Mouse (Mus musculus) gastrocnemius, adult 2 months (tissue): Measurements from ENCODE around the gene A4galt. TPM values are rescaled to one million over a fixed set of nuclear protein-coding genes. Genes with fewer than 3 reads are reported as not detected.

Experiments
- DNase-seq: peaks from one replicate; pipeline ENCODE4 v3.0.0; 2022
- H3K27ac ChIP-seq: fragments of 200-600 bp; 2 replicates; pipeline ENCODE4 v1.8.1; 2022; ENCODE audit warnings: mild to moderate bottlenecking
- H3K4me3 ChIP-seq: fragments of 200-600 bp; 2 replicates; pipeline ENCODE4 v1.8.1; 2022; ENCODE audit warnings: mild to moderate bottlenecking, moderate library complexity
- CTCF ChIP-seq: fragments of 200-600 bp; IDR thresholded peaks from 2 replicates; pipeline ENCODE4 v1.8.1; 2022; ENCODE audit warnings: antibody characterized with exemption, mild to moderate bottlenecking, moderate library complexity
- intact Hi-C: fragments of 180-260 bp; cut with DNase I; formaldehyde crosslinking; loops from one replicate; pipeline ENCODE4 v1.15.1; 2025
- total RNA-seq, 2 experiments: library from RNA; stranded (reverse); gene quantifications; 2 replicates each; pipeline ENCODE4 v1.2.3; 2021

A4galt gene
- total RNA-seq, 2 experiments from 2014 or later: 2.8 to 4.0 TPM

DNA sequence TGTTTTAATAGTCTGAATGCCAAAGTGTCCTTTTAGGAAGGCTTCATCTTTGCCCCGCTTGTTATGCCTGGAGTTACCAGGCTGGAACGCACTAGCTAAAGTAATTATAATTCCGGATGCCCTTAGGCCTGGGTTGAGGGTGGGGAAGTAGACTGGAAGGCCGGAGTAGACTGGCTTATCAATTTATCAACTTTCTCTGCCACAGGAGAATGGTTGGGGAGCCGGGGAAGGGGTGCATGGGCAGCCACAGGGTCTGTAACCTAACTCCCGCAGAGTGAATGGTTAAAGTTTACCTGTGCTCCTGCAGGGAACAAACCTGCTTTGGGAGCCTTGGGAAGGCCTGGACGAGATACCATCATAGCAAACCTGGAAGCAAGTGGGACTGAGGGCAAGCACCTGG is 4.4 kb upstream of the A4galt start:
- DNase-seq: no peak
- TF ChIP-seq CTCF: no peak
- no peak overlapping the region for H3K4me3 ChIP-seq
- intact Hi-C loops: no loop called here
- H3K27ac ChIP-seq: no peak overlapping the region

DNA sequence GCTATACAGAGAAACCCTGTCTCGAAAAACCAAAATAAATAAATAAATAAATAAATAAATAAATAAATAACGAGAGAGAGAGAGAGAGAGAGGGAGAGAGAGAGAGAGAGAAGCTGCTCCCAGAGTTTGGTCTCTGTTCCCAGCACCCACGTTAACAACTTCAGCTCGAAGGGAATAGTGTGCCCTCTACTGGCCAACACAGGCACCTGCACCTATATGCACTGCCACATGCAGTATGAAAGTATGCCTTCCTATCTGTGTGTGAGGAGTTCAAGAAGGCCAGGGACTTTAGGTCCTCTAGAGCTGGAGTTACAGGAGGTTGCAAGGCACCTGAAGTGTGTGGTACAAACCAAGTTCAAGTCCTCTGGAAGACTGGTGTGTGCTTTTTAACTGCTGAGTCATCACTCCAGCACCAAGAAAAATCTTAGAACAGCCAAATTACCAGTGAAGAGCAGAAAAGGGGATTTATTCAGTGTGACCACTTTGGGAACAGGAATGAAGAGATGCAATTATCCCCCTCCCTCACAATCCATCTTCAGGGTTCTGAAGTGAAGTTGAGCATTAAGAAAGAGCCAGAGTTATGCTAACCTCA is 3.7 kb upstream of the A4galt start:
- H3K4me3 ChIP-seq: no peak overlapping the region
- no peak overlapping the region for H3K27ac ChIP-seq
- intact Hi-C loops: no loop called here
- peak; percentile 32 for TF ChIP-seq CTCF
- DNase-seq: no peak

DNA sequence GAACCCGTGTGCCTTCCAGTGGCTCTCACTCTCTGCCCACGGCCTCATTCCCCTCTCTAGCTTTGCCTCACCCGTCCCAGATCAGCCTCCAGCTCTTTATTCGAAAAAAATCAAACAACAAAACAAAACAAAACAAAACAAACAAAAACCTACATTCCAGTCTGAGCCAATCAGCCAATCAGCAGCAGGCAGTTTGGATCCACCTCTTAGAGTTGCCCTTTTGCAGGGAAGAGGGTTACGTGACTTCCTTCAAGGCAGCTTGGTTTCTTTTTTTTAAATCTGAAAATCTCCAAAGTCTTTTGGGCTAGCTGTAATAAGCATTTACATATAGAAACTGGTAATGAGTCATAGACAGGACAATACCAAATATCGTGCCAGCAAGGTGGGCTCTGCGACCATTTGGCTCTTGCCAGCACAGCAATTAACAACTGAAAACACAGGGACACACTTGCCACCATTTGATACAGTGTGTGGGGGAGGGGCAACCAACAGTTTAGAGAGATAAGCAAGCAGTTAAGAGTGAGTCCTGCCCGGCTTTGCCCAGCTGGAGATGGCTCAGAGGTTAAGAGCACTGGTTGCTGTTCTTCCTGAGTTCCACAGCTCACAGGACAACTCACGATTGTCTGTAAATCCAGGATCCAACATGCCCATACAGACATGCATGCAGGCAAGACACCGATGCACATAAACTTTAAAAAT is 2.9 kb upstream of the A4galt start:
- intact Hi-C loops: loop anchor here (5.0 kb wide), 2 partner anchors 42 to 48 kb away; no protein-coding TSS in a partner anchor

DNA sequence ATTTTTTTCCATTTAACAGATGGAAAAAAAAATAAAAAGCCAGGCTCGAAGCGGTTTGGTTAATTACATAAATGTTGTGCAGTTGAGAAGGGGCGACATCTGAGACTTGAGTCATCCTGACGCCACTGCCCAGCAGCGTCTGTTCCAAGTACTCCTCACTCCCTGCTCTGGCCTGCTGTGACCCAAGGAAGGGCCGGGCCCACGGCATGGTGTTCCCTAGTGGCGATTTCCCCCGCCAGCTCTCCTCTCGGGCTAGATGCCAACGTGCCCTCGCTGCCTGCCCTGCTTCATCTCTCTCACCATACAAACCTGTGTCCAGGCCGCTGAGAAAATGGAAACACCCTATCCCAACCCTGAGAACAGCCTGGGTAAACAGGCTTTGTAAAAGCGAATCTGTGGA is 486 bp upstream of the A4galt start:
- Histone ChIP-seq H3K4me3 (peak overlapping the region; percentile 89), H3K27ac (peak overlapping the region; percentile 88)
- intact Hi-C loops: loop anchor here (5.0 kb wide), 2 partner anchors 40 to 50 kb away; no protein-coding TSS in a partner anchor
- peak; percentile 77 for DNase-seq
- TF ChIP-seq CTCF: no peak

More for the DNA sequence above, 2.9 kb upstream of the A4galt start:
- H3K27ac ChIP-seq: no peak overlapping the region
- DNase-seq: no peak
- TF ChIP-seq CTCF: no peak
- H3K4me3 ChIP-seq: no peak overlapping the region

DNA sequence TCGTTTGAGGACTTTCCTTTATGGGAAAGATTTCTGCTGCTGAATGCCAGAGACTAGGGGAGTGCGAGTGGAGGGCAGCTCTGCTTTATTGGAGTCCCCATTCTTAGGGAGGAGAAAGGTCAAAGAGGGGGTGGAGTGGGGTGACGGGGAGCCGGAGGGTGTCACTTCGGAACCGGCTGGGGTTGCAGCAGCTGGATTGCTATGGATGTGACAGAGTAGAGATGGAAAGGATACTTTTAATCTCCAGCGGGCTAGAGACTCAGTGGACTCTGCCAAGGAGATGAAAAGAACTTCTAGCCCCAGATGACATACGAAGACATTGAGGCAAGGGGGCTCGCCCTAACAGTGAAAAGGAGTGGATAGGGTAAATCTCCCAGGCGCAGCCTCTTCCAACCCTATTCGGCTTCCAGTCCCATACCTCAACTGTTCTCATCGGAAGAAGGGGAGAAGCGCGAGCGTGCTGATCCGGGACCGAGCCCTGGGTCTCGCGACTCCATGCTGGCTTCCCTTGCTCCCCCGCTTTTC is 861 bp downstream of the A4galt start:
- TF ChIP-seq CTCF: no peak
- DNase-seq: no peak
- peak overlapping the region; percentile 89 for H3K4me3 ChIP-seq
- intact Hi-C loops: loop anchor here (5.0 kb wide), 2 partner anchors 38 to 52 kb away; no protein-coding TSS in a partner anchor
- peak overlapping the region; percentile 88 for H3K27ac ChIP-seq

DNA sequence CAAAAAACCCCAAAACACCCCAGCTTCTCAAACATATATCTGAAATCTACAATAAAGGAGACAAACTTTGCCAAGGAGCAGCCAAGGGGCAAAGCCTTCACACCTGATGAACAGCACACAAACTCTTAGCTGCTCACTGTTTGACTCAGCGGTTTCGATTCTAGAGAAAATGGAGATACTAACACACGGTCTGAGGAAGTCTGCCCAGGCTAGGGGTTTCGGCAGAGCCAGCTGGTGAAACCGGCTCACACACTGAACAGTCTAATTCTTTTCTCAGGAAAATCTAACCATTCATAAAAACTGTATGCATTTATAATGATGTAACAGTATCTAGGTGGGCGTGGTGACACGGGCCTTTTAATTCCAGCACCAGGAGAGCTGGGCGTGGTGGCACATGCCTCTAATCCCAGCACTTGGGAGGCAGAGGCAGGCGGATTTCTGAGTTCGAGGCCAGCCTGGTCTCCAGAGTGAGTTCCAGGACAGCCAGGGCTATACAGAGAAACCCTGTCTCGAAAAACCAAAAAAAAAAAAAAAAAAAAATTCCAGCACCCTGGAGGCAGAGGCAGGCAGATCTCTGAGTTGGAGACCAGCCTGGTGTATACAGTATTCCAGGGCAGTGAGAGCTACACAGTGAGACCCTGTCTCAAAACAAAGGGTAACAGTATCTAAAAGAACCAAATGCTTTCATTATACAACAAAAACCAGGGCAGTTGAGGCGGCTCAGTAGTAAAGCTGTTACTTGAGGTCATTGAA is 1.9 kb downstream of the A4galt start:
- no peak for DNase-seq
- no peak for TF ChIP-seq CTCF
- Histone ChIP-seq H3K27ac (peak overlapping the region; percentile 88; the same call in 1 of the 2 replicates), H3K4me3 (peak overlapping the region; percentile 89)
- intact Hi-C loops: loop anchor here (5.0 kb wide), 2 partner anchors 37 to 53 kb away; no protein-coding TSS in a partner anchor

DNA sequence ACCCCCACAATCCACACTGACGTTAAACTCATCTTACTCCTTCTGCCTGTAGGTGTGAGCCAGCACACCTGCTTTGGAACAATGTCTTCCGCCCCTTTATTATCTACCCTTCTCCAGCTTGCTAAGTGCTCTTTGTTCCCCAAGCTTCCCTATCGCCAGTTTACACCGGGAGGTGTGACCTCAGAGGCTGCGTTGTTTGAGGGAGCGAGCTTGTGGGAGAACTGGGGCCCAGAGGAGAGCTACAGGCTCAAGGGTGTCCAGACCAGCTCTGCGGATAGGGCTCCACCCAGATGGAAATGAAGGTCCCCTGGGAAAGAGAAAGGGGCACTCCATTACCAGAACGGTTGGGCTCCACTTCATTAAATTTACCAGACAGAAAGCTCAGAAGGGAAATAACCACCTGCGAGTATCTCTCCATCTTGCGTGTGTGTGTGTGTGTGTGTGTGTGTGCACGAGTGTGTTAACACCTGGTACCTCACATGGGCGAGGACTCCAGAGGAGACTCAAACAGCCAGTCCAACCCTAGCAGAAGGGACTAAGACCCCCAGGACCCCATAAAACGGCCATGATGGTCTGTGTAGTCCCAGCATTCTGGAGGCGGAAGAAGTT is 3.2 kb downstream of the A4galt start:
- intact Hi-C loops: no loop called here
- TF ChIP-seq CTCF: no peak
- no peak overlapping the region for H3K4me3 ChIP-seq
- H3K27ac ChIP-seq: no peak overlapping the region
- DNase-seq: no peak

DNA sequence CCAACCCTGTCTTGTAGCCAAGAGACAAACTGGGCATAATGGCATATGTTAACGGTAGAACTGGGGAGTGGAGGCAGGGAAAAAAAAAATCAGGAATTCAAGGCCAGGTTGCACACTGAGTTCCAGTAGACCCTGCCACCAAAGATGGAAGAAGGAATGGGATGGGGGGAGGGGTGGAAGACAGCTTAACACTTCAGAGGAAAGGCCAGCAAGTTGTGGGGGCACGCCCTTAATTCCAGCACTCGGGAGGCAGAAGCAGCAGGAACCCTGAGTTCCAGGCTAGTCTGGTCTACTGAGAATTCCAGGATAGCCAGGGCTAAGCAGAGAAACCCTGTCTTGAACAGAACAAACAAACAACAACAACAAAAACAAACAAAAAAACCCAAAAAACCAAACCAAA is 7.2 kb downstream of the A4galt start:
- intact Hi-C loops: no loop called here
- TF ChIP-seq CTCF: no peak
- H3K4me3 ChIP-seq: no peak overlapping the region
- no peak overlapping the region for H3K27ac ChIP-seq
- DNase-seq: no peak

DNA sequence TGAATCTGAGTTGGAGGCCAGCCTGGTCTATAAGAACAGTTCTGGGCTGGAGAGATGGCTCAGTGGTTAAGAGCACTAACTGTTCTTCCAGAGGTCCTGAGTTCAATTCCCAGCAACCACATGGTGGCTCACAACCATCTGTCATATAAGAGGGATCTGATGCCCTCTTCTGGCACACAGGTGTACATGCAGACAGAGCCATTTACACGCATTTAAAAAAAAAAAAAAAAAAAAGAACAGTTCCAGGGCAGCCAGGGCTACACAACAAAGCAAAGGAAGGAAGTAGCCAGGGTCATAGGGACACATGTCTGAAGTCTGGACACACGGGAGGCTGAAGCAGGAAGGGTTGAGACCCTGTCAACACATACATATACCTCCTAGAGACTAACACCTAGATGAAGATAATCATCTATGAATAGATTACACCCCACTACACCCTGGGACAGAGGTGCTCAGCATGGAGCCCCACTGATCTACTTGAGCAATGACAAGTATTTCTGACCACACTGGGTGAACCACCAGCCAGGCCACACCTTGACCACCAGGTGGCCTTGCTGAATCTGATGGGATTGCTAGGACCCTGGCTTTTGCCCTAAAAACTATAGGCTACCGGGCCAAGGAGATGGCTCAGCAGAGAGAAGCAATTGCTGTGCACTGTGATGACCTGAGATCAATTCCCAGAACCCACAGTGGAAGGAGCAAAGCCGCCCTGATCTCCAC is 9.5 kb downstream of the A4galt start:
- H3K27ac ChIP-seq: no peak overlapping the region
- TF ChIP-seq CTCF: no peak
- intact Hi-C loops: no loop called here
- no peak for DNase-seq
- H3K4me3 ChIP-seq: no peak overlapping the region

DNA sequence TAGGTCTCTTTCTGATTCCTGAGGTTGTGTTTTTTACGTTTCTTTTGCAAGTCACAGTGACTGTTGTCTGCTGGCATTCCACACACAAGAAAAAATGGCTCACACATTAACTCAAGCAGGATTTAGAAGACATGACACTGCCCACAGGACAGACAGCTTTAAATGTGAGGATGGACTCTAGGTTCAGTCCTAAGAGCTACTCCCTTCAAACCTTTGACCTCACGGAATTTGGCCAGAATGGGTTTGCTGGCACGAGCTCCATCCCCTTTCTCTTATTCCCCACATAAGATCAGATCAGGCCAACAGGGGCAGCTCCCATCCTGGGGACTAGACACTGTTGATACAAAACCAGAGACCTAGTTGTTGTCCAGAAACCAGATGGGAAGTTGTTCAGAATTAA is 10.1 kb downstream of the A4galt start:
- intact Hi-C loops: no loop called here
- Histone ChIP-seq H3K27ac (no peak overlapping the region; the same call in 1 of the 2 replicates), H3K4me3 (no peak overlapping the region)
- no peak for TF ChIP-seq CTCF
- DNase-seq: no peak

DNA sequence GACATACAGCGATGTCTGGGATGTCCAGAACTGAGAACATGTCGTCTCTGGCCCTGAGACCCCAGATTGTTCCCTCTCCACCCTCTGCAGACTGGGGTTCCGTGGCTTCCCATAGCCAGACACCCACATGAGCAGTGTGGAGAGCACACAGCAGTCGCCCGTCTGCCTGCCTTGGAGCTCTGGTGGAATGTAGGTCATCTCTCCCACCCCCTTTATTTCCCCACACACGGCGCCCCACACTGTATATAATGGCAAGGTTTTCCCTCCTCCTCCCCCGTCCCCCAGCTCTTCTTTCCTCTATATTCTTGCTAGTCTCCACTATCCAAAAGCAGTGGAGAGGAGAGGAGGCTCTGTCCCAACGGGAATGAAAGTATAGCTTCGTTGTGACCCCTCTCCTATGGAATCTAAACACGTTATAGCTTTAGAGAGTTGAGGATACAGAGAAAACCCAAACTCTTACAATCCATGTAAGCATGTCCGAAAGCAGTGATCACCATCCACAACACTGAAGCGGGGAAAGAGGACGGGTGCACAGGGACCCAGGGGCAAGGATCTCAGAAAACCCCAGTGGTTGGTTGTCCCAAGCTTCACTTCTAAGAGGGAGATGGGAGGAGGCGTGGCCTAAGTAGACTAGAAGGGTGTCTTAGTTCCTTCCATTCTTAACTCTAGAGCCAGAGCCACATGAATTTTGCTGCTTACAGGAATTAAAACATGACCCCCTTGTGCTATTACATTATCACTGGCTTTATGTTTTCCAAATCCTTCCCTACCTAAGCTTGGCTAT is 13.9 kb downstream of the A4galt start:
- DNase-seq: no peak
- Histone ChIP-seq H3K4me3 (peak overlapping the region; percentile 5; the same call in 1 of the 2 replicates), H3K27ac (no peak overlapping the region)
- no peak for TF ChIP-seq CTCF
- intact Hi-C loops: no loop called here
